Mouse (Mus musculus): ENCODE data around the gene Gm16430. TPM values are rescaled to one million over a fixed set of nuclear protein-coding genes. Genes with fewer than 3 reads are reported as not detected.

Gene Gm16430
- not detected for polyA plus RNA-seq (2015; fragmentation: Illumina TruSeq; extraction: RNeasy Lipid Tissue Mini Kit (QIAGEN cat#74804); ENCODE audit: insufficient read depth, low replicate concordance)

GRCm38 (mm10) chrX:54621911-54622310 is at the start of gene Gm16430:
Gm16430 (plus strand) TSS chrX:54622211.

Other genes starting within 250 kb of the Gm16430 start
- not detected for gene Gm16405, start 91.0 kb upstream of the Gm16430 start, polyA plus RNA-seq (2015; fragmentation: Illumina TruSeq; extraction: RNeasy Lipid Tissue Mini Kit (QIAGEN cat#74804); ENCODE audit: insufficient read depth, low replicate concordance)

All from spleen, adult 10 weeks (tissue).